ENCODE assay signal across 7 mouse cellular contexts in the genomic region with DNA sequence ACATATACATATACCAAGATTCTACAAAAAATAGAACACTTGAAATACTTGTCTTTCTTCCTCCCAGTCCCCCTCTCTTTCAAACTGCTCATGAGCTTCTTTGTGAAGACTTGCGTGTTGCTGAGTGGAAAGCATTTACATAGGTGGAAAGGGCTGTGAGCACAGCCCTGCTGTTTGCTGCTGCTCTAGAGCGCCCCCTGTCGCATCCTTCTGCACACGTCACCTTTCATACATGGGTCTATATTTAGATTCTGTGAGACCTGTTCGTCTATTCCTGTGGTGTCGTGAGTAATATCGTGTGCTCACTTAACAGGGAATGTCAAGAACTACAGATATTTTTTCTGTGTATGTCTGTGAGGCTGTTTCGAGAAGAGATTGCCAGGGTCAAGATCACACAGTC. TPM values are rescaled to one million over a fixed set of nuclear protein-coding genes. Genes with fewer than 3 reads are reported as not detected.
DNase-seq lines count a peak whose midpoint lies in the region; ATAC-seq and TF ChIP-seq lines count a peak whose summit lies in the region.

No protein-coding gene starts in this region.

- no peaks in the 10 kb centered on the region for H3K9me3 ChIP-seq in liver, embryonic 12.5 days (replicated peaks)
- no peaks in the 10 kb centered on the region for H3K9me3 ChIP-seq in kidney, embryonic 15.5 days (replicated peaks)
- no peaks in the 10 kb centered on the region for H3K9me3 ChIP-seq in lung, embryonic 14.5 days (ENCODE audit: low read depth, low read length)

- no peak overlapping the region for H3K27ac ChIP-seq in liver, embryonic 12.5 days
- H3K27ac ChIP-seq in embryonic fibroblast, embryonic 13.5 days (ENCODE audit: insufficient read depth, low read length), result no peak overlapping the region
- H3K27ac ChIP-seq in kidney, embryonic 15.5 days, result no peak overlapping the region
- no peak overlapping the region for H3K27ac ChIP-seq in lung, embryonic 14.5 days (ENCODE audit: low read depth)

- no peaks in the 10 kb centered on the region for H3K36me3 ChIP-seq in liver, embryonic 12.5 days
- H3K36me3 ChIP-seq in kidney, embryonic 15.5 days, result no peaks in the 10 kb centered on the region
- H3K36me3 ChIP-seq in lung, embryonic 14.5 days (ENCODE audit: insufficient read depth), result no peaks in the 10 kb centered on the region

- TF ChIP-seq CTCF in embryonic fibroblast, embryonic 13.5 days (IDR thresholded peaks at IDR 0.05; ENCODE audit: borderline replicate concordance, insufficient read depth, low read length), result peak; percentile 66
- peak; percentile 84 for TF ChIP-seq CTCF in lung, embryonic 14.5 days (IDR thresholded peaks at IDR 0.05; ENCODE audit: low read depth)

- DNase-seq in liver, result peak; percentile 48
- peak; percentile 66 for DNase-seq in adrenal gland, postnatal 10 days
- DNase-seq in lung, embryonic 14.5 days, result peak; percentile 81
- peak; percentile 27 to 35 for DNase-seq in right cerebral cortex, postnatal 10 days (ENCODE audit: low spot score in 2 of 2)

- H3K4me2 ChIP-seq in liver, embryonic 12.5 days, result no peak overlapping the region
- H3K4me2 ChIP-seq in kidney, embryonic 15.5 days, result no peak overlapping the region
- H3K4me2 ChIP-seq in lung, embryonic 14.5 days, result no peak overlapping the region

- no peak for ATAC-seq in liver, embryonic 12.5 days
- 0 out of 2 replicates have a peak, but pooled peaks have one; percentile 62 for ATAC-seq in kidney, embryonic 15.5 days (replicated peaks; ENCODE audit: low FRiP score)
- ATAC-seq in lung, embryonic 14.5 days (ENCODE audit: insufficient read depth), result peak; percentile 75; the same call in 1 of the 2 replicates

- no peaks in the 10 kb centered on the region for H3K4me1 ChIP-seq in liver, embryonic 12.5 days
- H3K4me1 ChIP-seq in embryonic fibroblast, embryonic 13.5 days (ENCODE audit: control insufficient read depth, insufficient read depth, low read length), result no peaks in the 10 kb centered on the region
- no peaks in the 10 kb centered on the region for H3K4me1 ChIP-seq in kidney, embryonic 15.5 days
- H3K4me1 ChIP-seq in lung, embryonic 14.5 days (ENCODE audit: insufficient read depth), result no peaks in the 10 kb centered on the region

- 12% methylated on average over 8 of the region's 8 CpGs for WGBS in liver, embryonic 12.5 days (ENCODE audit: insufficient replicate concordance)
- WGBS in kidney, embryonic 15.5 days, result 20% methylated on average over 8 of the region's 8 CpGs
- 15% methylated on average over 8 of the region's 8 CpGs for WGBS in lung, embryonic 14.5 days

- no peak overlapping the region for H3K9ac ChIP-seq in liver, embryonic 12.5 days
- H3K9ac ChIP-seq in kidney, embryonic 15.5 days, result no peak overlapping the region
- H3K9ac ChIP-seq in lung, embryonic 14.5 days, result no peak overlapping the region

- TF ChIP-seq POLR2A in embryonic fibroblast, embryonic 13.5 days (IDR thresholded peaks at IDR 0.05; ENCODE audit: low read depth, low read length), result no peak

- H3K4me3 ChIP-seq in liver, embryonic 12.5 days, result no peak overlapping the region
- H3K4me3 ChIP-seq in embryonic fibroblast, embryonic 13.5 days (ENCODE audit: insufficient read depth, low read length), result no peak overlapping the region
- no peak overlapping the region for H3K4me3 ChIP-seq in kidney, embryonic 15.5 days (replicated peaks)
- no peak overlapping the region for H3K4me3 ChIP-seq in lung, embryonic 14.5 days (ENCODE audit: low read depth, low read length)

- H3K27me3 ChIP-seq in liver, embryonic 12.5 days (replicated peaks), result no peaks in the 10 kb centered on the region
- H3K27me3 ChIP-seq in kidney, embryonic 15.5 days, result peaks cover 7% of the 10 kb centered on the region
- H3K27me3 ChIP-seq in lung, embryonic 14.5 days (ENCODE audit: insufficient read depth, low read length), result no peaks in the 10 kb centered on the region

RNA-seq across cellular contexts. Expression of a gene that starts 35.5 kb away (rescaled TPM):
- polyA plus RNA-seq in liver, embryonic 12.5 days (2016; fragmentation: Nextera tagmentation; extraction: Ambion mirVana), result 5.0 and 5.4 TPM in 2 replicates
- 1 to 10 TPM; 2.0 to 3.0 TPM for total RNA-seq in adrenal gland, postnatal 10 days (2021)
- not detected in 2 replicates for polyA plus RNA-seq in embryonic fibroblast, embryonic 13.5 days (2011; ENCODE audit: insufficient read length, low read depth, missing spikeins)
- polyA plus RNA-seq in kidney, embryonic 15.5 days (2015; fragmentation: Nextera tagmentation; extraction: Ambion mirVana), result 0.17 and 0.58 TPM in 2 replicates
- polyA plus RNA-seq in lung, embryonic 14.5 days (2014; fragmentation: Nextera tagmentation; extraction: Ambion mirVana), result 41.5 and 43.2 TPM in 2 replicates

Comparison
In these comparisons a context has a peak if more than half of its experiments do, and no peak if none do; other contexts are left out.
1. DNase-seq: peak in every context shown above with its lines; median percentile 81 in lung, embryonic 14.5 days; 66 in adrenal gland, postnatal 10 days; 48 in liver; 31 in right cerebral cortex, postnatal 10 days.